Mouse (Mus musculus): ENCODE data around the gene Ifrd2.

Gene Ifrd2

GRCm38 (mm10) chr9:107575579-107576356, 11.7 kb upstream of the Ifrd2 start:
- no peak for DNase-seq (ENCODE audit: low spot score)

- DNase-seq (ENCODE audit: low spot score) = peak; percentile 64
Observed at GRCm38 (mm10) chr9:107576357-107577107, 10.9 kb upstream of the Ifrd2 start, which contains the start of gene Hyal1. Gene Hyal1, plus strand, starts transcription at chr9:107576927.

GRCm38 (mm10) chr9:107577871-107578270, 9.6 kb upstream of the Ifrd2 start:
- DNase-seq (ENCODE audit: low spot score) = no peak

- DNase-seq (ENCODE audit: low spot score) = no peak
Observed at GRCm38 (mm10) chr9:107578587-107578986, 8.9 kb upstream of the Ifrd2 start, which contains the start of gene Naa80. Gene Naa80, plus strand, starts transcription at chr9:107578887.

DNA sequence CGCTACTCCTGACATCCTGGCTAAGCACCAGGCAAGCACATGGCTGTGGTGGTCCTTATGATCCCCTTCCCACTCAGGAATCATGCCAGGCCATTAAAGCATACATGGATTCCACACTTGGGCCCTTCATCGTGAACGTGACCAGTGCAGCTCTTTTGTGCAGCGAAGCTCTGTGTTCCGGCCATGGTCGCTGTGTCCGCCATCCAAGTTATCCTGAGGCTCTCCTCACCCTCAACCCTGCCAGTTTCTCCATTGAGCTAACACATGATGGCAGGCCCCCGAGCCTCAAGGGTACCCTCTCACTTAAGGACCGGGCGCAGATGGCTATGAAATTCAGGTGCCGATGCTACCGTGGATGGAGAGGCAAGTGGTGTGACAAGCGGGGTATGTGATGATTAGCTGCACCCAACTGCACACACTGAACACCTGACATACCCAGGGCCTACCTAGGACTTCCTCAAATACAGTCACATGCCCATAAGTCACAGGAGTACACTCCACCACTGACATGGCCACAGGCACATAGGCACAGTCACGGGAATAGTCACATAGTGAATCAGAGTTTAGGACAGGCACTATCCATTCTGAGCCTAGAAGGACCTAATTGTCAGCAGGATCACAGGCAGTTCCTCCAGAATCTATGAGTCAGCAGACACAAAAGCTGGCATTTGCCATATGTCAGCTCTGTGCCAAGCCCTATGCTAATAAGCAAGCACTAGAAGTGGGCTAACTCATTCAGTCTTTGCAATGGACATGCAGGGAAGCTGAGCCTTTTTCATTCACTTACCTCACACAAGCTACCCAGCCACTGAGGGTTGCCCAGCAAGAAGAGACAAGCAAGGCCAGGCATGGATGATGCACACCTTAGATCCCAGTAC, 8.2 kb upstream of the Ifrd2 start:
- no peak for DNase-seq (ENCODE audit: low spot score)

- DNase-seq (ENCODE audit: low spot score) = peak; percentile 76
Observed at GRCm38 (mm10) chr9:107580501-107581317, 6.7 kb upstream of the Ifrd2 start, which contains the start of gene Hyal3. Gene Hyal3, plus strand, starts transcription at chr9:107580818.

DNA sequence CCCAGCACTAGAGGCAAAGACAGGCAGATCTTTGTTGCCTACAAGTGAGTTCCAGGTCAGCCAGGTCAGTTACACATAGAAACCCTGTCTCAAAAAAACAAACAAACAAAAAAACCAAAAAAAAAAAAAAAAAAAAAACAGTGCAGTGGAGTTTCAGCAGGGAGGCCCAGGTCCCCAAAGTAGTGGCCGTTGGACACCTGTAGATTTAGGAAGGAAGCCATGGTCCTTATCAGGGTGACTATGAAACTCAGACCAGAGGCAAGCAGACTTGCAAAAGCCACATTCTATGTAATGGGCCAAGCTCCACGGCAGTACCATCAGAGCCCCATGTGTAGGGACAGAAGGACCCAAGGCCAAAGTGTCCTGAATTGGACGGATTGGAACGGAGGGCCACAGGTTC, 5.9 kb upstream of the Ifrd2 start:
- DNase-seq (ENCODE audit: low spot score) = no peak

GRCm38 (mm10) chr9:107582509-107583062, 4.9 kb upstream of the Ifrd2 start:
- no peak for DNase-seq (ENCODE audit: low spot score)

- no peak for DNase-seq (ENCODE audit: low spot score)
Observed at GRCm38 (mm10) chr9:107583174-107583573, 4.3 kb upstream of the Ifrd2 start.

DNA sequence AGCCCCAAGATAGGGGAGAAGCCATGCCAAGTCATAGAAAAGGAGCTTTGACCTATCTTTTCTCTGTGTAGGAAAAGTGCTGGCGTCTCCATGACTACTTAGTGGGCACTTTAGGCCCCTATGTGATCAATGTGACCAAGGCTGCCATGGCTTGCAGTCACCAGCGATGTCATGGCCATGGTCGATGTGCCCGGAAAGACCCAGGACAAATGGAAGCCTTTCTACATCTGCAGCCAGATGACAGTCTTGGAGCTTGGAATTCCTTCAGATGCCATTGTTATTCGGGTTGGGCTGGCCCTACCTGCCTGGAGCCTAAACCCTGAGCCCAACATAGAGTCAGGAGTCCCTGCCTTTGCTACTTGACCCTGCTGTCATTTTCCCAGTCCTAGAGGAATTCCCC, 938 bp upstream of the Ifrd2 start:
- no peak for DNase-seq (ENCODE audit: low spot score)

DNA sequence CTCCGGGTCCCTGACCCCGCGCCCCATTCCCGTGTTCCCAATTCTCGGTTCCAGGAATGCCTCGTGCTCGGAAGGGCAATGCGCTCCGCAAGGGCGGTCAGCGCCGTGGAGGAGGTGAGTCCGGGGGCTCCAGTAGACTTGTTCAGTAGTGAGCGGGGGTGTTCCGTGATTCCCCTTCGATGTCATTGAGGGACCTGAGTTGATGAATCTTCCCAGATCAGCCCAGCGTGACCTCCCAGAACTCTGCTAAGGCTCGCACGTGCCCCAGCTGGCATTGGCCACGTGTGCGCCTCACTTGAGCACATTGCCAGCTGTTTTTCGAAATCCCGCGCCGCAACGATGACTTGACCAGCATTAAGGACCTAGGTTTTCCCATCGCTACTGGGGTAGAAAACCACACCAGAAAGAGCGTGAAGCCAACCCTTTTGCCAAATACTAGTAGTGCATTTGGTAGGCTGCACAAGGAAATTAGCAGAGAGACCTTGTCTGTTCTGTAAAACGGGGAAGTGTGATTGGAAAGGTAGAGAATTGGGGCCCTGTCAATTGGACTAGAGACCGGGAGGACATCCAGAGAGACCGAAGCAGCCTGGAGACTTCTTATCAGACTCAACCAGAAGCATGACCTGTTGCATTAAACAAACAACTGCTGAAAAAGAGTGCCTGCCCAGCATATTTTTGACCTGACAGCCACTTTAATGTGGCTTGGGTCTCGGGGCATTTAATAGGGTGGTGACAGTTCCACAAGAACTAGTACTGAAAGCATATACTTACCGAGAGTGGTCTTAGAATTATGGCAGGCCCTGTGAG, 594 bp downstream of the Ifrd2 start:
- no peak for DNase-seq (ENCODE audit: low spot score)

GRCm38 (mm10) chr9:107590058-107590772, 2.8 kb downstream of the Ifrd2 start:
- peak; percentile 68 for DNase-seq (ENCODE audit: low spot score)

DNA sequence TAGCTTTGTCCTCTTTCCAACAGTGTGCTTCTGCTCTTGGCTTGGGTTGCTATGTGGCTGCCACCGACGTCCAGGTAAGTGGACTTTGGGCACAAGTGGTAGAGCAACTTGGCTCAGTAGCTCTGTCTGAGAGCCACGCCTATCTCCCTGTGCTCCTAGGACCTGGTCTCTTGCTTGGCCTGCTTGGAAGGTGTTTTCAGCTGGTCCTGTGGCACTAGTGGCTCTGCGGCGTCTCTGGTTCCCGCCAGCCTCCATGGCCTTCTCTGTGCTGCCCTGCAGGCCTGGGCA, 3.3 kb downstream of the Ifrd2 start:
- no peak for DNase-seq (ENCODE audit: low spot score)

DNA sequence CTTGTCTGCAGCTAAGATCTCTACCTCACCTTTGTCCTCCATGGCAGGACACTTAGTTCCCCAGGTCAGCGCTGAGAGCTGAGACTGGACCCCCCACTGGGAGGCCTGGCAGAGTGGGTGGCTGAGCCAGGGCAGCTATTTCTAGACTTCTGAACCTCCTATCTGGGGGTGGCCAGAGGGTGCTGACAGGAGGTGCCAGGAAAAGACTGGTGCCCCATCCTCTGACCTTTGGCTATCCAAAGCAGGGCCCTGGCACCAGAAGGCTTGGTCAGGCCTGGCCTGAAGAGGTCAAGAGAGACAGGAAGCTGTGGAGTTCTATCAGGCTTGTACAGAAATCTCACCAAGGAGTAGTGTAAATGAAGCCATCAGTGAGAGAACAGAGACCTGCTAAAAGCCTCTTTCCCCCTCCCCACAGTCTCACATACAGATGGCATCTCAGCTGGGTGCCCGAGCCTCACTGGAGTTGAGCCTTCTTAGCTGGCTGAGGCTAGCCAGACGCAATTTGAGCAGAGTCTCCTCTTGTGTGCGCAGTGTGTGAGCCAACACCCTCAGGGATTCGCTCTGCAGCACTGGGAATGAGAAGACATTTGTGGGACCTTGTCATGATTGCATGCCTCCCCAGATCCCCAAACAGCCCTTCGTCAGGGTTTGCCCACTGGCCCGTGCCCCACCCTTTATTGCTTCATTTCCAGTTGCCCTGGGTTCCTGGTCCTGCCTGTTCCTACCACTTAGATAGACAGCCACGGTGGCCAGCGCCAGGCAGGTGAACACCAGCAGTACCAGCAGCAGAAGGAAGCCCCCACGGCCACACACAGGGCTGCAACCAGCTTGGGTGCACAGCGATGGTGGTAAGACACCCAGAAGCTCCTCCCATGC, 5.9 kb downstream of the Ifrd2 start:
- no peak for DNase-seq (ENCODE audit: low spot score)

- no peak for DNase-seq (ENCODE audit: low spot score)
Observed at GRCm38 (mm10) chr9:107594281-107595062, 7.0 kb downstream of the Ifrd2 start.

DNA sequence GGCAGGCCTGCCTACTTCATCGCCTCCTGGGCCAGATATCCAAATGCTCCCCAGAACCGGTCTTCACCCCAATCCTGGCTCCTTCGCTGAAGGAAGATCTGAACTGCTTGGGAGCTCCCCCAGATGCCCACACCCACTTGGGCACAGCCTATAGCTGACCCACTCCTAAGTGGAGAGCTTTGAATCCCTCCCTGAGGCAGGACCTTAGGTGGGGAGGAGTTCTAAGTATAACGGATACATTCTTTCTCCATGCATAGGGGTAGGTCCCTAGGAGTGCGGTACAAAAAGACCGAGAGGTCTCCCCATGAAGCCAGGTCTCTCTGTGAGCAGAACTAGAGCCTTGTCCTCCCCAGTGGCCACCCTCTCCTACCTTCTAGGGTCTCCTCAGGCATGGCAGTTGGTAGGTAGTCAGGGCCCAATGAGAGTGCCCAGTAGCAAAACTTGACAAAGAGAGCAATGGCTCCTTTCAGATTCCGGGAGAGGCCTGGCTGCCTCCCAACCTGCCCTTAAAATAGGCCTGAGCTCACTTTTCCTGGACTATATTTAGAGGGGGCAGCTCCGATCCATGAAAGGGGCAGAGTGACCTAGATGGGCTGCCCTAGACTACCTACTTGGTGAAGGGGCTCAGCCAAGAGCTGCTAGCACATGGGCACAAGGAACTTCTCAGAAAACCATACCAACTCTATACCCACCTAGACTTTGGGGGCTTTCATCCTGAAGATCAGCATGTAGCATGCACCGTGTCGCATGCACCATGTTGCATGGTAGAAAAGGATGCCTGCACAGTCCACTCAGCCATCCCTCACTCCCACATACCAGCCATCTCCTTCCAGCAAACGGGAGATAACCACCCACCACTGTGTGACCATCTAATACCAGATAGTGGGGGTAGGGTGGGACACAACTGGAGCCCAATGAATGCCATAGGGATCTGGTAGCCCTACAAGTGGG, 9.5 kb downstream of the Ifrd2 start:
- DNase-seq (ENCODE audit: low spot score) = no peak

DNA sequence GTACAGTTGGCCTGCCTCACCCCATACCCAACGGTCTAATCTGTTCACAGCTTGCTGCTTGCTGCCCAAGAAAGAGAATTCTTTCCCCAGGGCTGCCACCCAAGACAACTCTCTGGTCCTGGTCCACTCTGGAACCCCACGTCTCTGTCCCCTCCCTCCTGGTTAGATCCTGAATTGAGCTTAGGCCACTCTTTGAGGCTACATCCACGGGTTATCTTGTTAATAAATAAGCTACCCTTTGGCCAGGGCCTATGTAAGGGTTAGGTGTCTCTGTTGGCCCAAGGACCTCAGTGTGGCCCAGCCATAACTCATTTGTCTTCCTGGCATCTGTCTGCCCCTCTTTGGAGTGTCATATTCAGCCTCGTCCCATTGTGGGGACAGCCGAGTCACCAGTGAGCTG, 10.9 kb downstream of the Ifrd2 start:
- no peak for DNase-seq (ENCODE audit: low spot score)
